Mouse (Mus musculus): ENCODE measurements at regions not wholly inside any gene's neighbourhood (a gene's known extent, or its start where the extent isn't known, plus 50 kb on each side); places are given as distances from the start of the nearest gene placed in this dataset.

DNA sequence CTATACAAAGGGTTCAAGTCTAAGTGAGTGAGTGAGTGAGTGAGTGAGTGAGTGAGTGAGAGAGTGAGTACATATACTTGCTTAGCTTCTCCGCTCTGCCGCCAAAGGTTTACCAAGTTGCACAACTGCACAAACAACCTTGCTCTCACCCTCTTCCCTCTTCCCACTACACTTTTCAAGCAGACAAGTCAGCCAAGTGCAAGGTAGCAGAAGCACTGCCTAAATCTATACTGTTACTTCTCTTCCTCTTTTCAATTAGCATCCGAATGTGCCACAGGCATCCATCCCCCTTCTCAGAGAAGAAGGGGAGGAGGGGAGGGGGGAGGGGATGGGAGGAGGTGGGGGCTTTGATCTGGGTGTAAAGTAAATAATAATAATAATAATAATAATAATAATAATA, 80.4 kb upstream of the Paip1 start:
- intact Hi-C loops (cut with DNase I): no loop called here

DNA sequence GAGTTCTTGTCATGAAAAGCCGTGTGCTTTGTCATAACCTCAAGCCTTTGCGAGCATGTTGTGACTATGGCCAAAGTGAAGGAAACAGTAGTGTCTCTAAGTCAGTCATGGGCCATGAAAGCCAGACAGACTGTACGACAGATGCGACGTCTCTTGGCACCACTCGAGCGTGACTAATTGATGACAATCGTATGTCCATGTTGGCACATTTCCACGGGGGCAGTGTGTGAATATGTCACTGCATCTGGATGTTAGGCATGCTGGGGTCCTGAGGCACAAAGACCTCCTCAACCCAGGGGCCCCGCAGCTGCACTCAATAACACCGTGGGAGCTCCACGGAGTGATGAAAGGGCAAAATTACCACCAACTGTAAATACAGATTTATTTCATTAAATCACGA, 77.1 kb upstream of the Paip1 start:
- intact Hi-C loops (cut with DNase I): no loop called here

DNA sequence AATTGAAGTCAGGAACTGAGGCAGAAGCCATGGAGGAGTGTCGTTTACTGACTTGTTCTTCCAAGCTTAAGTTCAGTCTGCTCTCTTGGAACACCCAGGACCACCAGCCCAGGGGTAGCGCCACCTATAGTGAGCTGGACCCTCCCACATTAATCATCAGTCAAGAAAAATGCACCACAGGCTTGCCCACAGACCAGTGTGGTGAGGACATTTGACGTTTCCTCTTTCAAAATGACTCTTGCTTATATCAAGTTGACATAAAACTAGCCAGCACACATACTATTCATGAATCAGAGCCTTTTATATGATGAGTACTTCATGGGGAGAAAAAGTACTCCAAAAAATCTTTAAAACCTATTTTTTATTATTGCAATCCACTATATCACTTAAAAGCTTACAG, 69.7 kb upstream of the Paip1 start:
- intact Hi-C loops (cut with DNase I): no loop called here

DNA sequence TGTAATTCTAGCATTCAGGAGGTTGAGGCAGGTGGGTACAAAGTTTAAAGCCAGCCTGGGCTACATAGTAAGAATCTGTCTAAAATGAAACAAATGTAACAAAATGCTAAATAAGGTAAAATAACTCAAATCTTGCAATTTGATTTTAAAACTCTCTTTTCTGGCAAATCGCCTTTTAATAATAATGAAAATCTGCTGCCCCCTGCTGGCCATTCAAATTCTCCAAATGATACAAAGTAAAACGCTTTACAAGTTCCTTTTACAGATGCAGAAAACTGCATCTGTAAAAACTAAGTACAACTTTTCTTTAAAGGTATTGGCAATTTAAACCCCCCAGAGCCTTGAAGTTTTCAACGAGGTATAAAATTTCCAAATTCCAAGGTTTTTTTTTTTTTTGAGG, 65.0 kb upstream of the Paip1 start:
- intact Hi-C loops (cut with DNase I): loop anchor here (2.0 kb wide), 1 partner anchor 81 kb away; no protein-coding TSS in a partner anchor

DNA sequence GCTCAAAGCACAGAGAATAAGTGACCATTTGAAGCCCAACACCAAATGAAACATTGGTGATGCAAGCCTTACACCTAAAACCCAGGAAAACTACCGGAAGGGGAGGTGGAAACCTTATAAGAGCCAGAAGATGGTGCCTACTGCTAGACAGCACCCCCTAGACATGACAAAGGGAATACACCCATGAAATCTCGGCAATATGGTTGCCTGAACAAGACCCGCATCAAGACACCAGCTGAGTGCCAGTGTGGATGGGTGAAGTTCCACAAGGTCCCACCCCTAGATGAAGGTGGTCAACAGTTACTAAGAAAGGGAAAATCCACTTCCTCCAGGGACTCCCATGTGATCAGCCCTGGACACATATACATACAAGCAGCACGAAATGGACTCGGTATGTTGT, 64.2 kb upstream of the Paip1 start:
- intact Hi-C loops (cut with DNase I): no loop called here

DNA sequence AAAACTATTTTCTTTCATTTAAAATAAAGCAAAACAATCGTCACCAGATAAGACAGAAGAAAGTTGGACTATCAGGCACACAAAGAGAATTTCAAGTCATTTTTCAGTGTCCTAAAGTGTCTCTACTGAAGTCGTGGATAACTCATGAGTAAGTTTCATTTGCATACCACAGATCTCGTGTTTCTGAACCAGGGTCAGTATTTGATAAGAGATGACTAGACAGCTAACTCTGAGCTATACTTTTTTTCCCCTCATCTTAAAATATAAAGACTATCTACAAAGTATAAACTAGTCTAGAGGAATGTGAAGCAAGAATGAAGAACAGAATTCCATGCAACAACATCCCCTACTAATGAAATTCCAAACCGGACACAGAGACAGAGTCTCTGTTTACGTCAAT, 60.9 kb upstream of the Paip1 start:
- intact Hi-C loops (cut with DNase I): no loop called here

DNA sequence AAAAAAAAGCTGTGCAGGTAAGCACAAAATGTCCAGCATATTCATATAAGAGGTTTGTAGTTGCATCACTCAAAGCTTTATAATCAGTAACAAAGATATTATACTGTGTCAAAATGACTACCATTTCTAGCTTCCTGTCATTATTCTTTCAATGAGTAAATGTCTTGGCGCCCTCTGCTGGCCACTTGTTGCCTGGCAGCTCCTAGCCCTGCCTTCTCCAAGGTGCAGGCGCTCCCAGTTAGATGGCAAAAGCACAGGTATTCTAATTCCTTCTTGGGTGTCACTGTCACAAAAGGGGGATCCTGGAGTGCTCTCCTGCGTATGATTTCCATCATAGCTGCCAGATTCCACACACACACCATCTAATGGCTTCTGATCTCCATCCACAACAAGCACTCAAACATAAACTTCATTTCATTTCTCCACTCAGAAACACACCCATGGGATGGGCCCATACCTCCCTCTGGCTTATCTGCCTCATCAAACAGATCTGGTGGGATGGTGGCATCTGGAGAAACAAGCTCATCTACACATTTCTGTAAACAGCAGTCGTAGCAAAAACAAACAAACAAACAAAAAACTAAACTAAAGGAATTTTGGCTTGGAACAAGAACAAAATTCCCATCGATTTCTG, 49.9 kb upstream of the Paip1 start:
- intact Hi-C loops (cut with DNase I): loop anchor here (5.0 kb wide), 1 partner anchor 96 kb away; no protein-coding TSS in a partner anchor

Small RNA genes in the stretch of these regions (microRNA-seq; reads per million reads assigned to microRNA genes)
- 0 reads per million in 2 experiments for gene Gm44488

All from adrenal gland (tissue).